Mouse (Mus musculus) heart, adult 11 months (tissue): ENCODE results near the gene Gm7697.
A peak's percentile ranks its signal among the peaks of the same experiment; 100 is the strongest.
"Not testable (repeated sequence)": the region's sequence is repeated elsewhere in the genome, so short reads cannot be mapped to it uniquely, and the experiment has no call there.

Experiments
- DNase-seq: peaks from one replicate; pipeline ENCODE4 v3.0.0; 2022

Gene Gm7697

GRCm38 (mm10) chr8:69522876-69523275 lies at the start of gene Gm7697:
Gene Gm7697 (minus strand): TSS chr8:69522976.
- DNase-seq = not testable (repeated sequence)

GRCm38 (mm10) chr8:69551249-69551648 lies 28.5 kb upstream of the Gm7697 start:
- peak; percentile 92 for DNase-seq

GRCm38 (mm10) chr8:69549556-69549955 lies 26.8 kb upstream of the Gm7697 start:
- not testable (repeated sequence) for DNase-seq

GRCm38 (mm10) chr8:69548114-69548513 lies 25.3 kb upstream of the Gm7697 start:
- DNase-seq = peak; percentile 82

- not testable (repeated sequence) for DNase-seq
Observed at GRCm38 (mm10) chr8:69547208-69547607, 24.4 kb upstream of the Gm7697 start.

- DNase-seq = peak; percentile 92
Observed at GRCm38 (mm10) chr8:69545020-69545419, 22.2 kb upstream of the Gm7697 start.

- peak; percentile 93 for DNase-seq
Observed at GRCm38 (mm10) chr8:69544511-69544910, 21.7 kb upstream of the Gm7697 start.

GRCm38 (mm10) chr8:69543984-69544383 lies 21.2 kb upstream of the Gm7697 start:
- not testable (repeated sequence) for DNase-seq

- DNase-seq = not testable (repeated sequence)
Observed at GRCm38 (mm10) chr8:69540764-69541163, 18.0 kb upstream of the Gm7697 start.

GRCm38 (mm10) chr8:69540331-69540730 lies 17.6 kb upstream of the Gm7697 start:
- not testable (repeated sequence) for DNase-seq

GRCm38 (mm10) chr8:69474946-69475345 lies 47.8 kb downstream of the Gm7697 start:
- DNase-seq = peak; percentile 67

GRCm38 (mm10) chr8:69453465-69453864 lies 69.3 kb downstream of the Gm7697 start, which contains the start of gene Gm9495:
Gene Gm9495 (minus strand): TSS chr8:69453565.
- not testable (repeated sequence) for DNase-seq
